Mouse (Mus musculus): ENCODE data around the gene Gab2. TPM values are rescaled to one million over a fixed set of nuclear protein-coding genes. Genes with fewer than 3 reads are reported as not detected.
"Not testable (repeated sequence)": the region's sequence is repeated elsewhere in the genome, so short reads cannot be mapped to it uniquely, and the experiment has no call there.

Gene Gab2
- polyA plus RNA-seq, 1 experiment = 44.7 TPM

GRCm38 (mm10) chr7:97245261-97245949 lies 164.0 kb downstream of the Gab2 start:
- peaks cover 3% of the 10 kb centered on the region; the same call in 1 of the 2 replicates for H3K4me1 ChIP-seq (ENCODE audit: control insufficient read depth, insufficient read depth, low read length)
- no peak overlapping the region for H3K4me3 ChIP-seq (ENCODE audit: insufficient read depth, low read length)
- no peak for TF ChIP-seq CTCF (IDR thresholded peaks at IDR 0.05; ENCODE audit: low read depth, low read length)
- no peak for TF ChIP-seq POLR2A (IDR thresholded peaks at IDR 0.05; ENCODE audit: borderline replicate concordance, low read depth, low read length)
- no peak overlapping the region for H3K27ac ChIP-seq (ENCODE audit: insufficient read depth, low read depth, low read length)

DNA sequence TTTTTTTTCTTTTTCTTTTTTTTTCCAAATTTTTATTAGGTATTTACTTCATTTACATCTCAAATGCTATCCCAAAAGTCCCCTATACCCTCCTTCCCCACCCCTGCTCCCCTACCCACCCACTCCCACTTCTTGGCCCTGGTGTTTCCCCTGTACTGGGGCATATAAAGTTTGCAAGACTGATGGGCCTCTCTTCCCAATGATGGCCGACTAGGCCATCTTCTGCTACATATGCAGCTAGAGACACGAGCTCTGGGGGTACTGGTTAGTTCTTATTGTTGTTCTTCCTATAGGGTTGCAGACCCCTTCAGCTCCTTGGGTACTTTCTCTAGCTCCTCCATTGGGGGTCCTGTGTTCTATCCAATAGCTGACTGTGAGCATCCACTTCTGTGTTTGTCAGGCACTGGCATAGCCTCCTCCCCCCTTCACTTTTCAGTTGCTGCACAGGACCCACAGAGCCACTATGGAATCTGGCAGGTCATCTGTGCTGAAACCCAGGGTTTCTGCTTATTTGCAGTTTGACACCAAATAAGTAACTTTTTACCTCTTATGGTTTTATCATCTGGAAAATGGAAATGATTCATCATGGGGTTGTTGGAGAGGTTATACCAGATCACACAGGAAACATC lies 164.7 kb downstream of the Gab2 start:
- H3K27ac ChIP-seq (ENCODE audit: insufficient read depth, low read depth, low read length); H3K4me3 ChIP-seq (ENCODE audit: insufficient read depth, low read length); H3K4me1 ChIP-seq (ENCODE audit: control insufficient read depth, insufficient read depth, low read length): not testable (repeated sequence)

- TF ChIP-seq CTCF (IDR thresholded peaks at IDR 0.05; ENCODE audit: low read depth, low read length) (no peak), POLR2A (IDR thresholded peaks at IDR 0.05; ENCODE audit: borderline replicate concordance, low read depth, low read length) (no peak)
- Histone ChIP-seq H3K4me1 (ENCODE audit: control insufficient read depth, insufficient read depth, low read length) (peaks cover 13% of the 10 kb centered on the region), H3K4me3 (ENCODE audit: insufficient read depth, low read length) (no peak overlapping the region), H3K27ac (ENCODE audit: insufficient read depth, low read depth, low read length) (no peak overlapping the region)
These were observed 166.3 kb downstream of the Gab2 start for GRCm38 (mm10) chr7:97247661-97248060.

GRCm38 (mm10) chr7:97248136-97248535 lies 166.8 kb downstream of the Gab2 start:
- Histone ChIP-seq H3K4me1 (ENCODE audit: control insufficient read depth, insufficient read depth, low read length) (peaks cover 13% of the 10 kb centered on the region), H3K27ac (ENCODE audit: insufficient read depth, low read depth, low read length) (no peak overlapping the region), H3K4me3 (ENCODE audit: insufficient read depth, low read length) (no peak overlapping the region)
- no peak for TF ChIP-seq POLR2A (IDR thresholded peaks at IDR 0.05; ENCODE audit: borderline replicate concordance, low read depth, low read length)
- no peak for TF ChIP-seq CTCF (IDR thresholded peaks at IDR 0.05; ENCODE audit: low read depth, low read length)

DNA sequence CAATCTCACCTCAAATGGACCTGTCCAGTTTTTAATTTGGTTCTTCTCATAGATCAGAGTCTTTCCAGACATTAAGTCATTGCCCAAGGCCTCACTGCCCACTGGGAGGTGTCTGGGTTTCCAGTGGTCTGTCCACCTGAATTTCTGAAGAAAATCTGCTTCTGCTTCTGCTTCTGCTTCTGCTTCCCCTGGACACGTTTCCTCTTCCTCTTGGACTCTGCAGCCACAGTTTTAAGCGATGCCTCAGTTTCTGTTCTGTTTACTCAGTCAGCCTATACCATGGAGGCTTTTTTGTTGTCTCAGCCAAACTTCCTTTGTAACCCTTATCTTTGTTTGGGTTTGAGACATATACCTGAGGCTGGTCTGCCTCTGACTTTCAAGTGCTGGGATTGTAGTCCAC lies 170.3 kb downstream of the Gab2 start:
- peak overlapping the region; percentile 78 for H3K27ac ChIP-seq (ENCODE audit: insufficient read depth, low read depth, low read length)

DNA sequence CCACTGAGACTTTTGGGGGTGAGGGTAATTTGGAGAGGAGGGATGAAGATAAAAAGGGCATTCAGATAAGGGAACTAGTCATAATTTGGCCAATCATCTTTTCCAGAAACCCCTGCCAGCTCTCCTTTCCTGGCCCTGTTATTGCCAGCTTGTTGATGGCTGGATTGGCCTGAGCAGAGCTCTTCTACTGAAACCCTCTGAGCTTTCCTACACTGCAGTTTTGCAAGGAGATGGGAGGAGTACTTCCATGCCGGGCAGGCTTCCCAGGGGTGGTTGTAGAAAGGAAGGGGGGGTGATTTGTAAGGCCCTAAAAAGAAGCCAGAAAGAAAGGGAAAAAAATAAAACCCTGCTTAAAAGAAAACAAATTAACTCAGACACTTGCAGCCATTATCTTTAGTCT lies 181.2 kb downstream of the Gab2 start:
- H3K27ac ChIP-seq (ENCODE audit: insufficient read depth, low read depth, low read length) = no peak overlapping the region
- TF ChIP-seq POLR2A (IDR thresholded peaks at IDR 0.05; ENCODE audit: borderline replicate concordance, low read depth, low read length) (no peak), CTCF (IDR thresholded peaks at IDR 0.05; ENCODE audit: low read depth, low read length) (no peak)
- H3K4me1 ChIP-seq (ENCODE audit: control insufficient read depth, insufficient read depth, low read length) = peaks cover 2% of the 10 kb centered on the region; the same call in 1 of the 2 replicates
- no peak overlapping the region for H3K4me3 ChIP-seq (ENCODE audit: insufficient read depth, low read length)

More for the DNA sequence above, 170.3 kb downstream of the Gab2 start:
- peak overlapping the region; percentile 32; the same call in 1 of the 2 replicates for H3K4me3 ChIP-seq (ENCODE audit: insufficient read depth, low read length)
- H3K4me1 ChIP-seq (ENCODE audit: control insufficient read depth, insufficient read depth, low read length) = peaks cover 10% of the 10 kb centered on the region
- TF ChIP-seq CTCF (IDR thresholded peaks at IDR 0.05; ENCODE audit: low read depth, low read length) = no peak
- TF ChIP-seq POLR2A (IDR thresholded peaks at IDR 0.05; ENCODE audit: borderline replicate concordance, low read depth, low read length) = no peak

- H3K4me1 ChIP-seq (ENCODE audit: control insufficient read depth, insufficient read depth, low read length) = peaks cover 12% of the 10 kb centered on the region
- H3K27ac ChIP-seq (ENCODE audit: insufficient read depth, low read depth, low read length) = no peak overlapping the region; the same call in 1 of the 2 replicates
- H3K4me3 ChIP-seq (ENCODE audit: insufficient read depth, low read length) = no peak overlapping the region
- TF ChIP-seq CTCF (IDR thresholded peaks at IDR 0.05; ENCODE audit: low read depth, low read length) (no peak), POLR2A (IDR thresholded peaks at IDR 0.05; ENCODE audit: borderline replicate concordance, low read depth, low read length) (no peak)
These were observed 189.0 kb downstream of the Gab2 start for GRCm38 (mm10) chr7:97270367-97270766.

- Histone ChIP-seq H3K4me3 (ENCODE audit: insufficient read depth, low read length) (no peak overlapping the region), H3K4me1 (ENCODE audit: control insufficient read depth, insufficient read depth, low read length) (peaks cover 12% of the 10 kb centered on the region), H3K27ac (ENCODE audit: insufficient read depth, low read depth, low read length) (no peak overlapping the region)
- TF ChIP-seq CTCF (IDR thresholded peaks at IDR 0.05; ENCODE audit: low read depth, low read length) (no peak), POLR2A (IDR thresholded peaks at IDR 0.05; ENCODE audit: borderline replicate concordance, low read depth, low read length) (no peak)
These were observed 189.7 kb downstream of the Gab2 start for GRCm38 (mm10) chr7:97271068-97271467.

DNA sequence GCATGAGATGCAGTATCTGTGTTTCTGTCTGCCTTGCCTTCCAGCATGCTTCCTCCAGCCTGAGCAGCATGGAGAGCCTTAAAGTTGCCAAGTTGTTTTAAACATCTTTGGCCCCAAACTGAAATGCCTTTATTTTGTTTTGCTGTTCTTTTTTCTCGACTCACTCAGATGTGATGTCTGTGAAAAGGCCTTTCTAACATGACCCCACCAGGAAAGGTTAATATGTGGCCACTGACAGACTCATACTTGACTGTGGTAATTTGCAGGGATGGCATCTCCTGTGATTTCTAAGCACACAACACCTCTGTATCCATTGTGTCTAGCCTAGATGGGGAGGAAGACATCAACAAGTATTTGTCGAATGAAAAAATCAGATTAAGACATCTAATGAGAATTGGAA lies 215.6 kb downstream of the Gab2 start:
- no peak overlapping the region for H3K4me3 ChIP-seq (ENCODE audit: insufficient read depth, low read length)
- H3K27ac ChIP-seq (ENCODE audit: insufficient read depth, low read depth, low read length) = no peak overlapping the region
- no peaks in the 10 kb centered on the region for H3K4me1 ChIP-seq (ENCODE audit: control insufficient read depth, insufficient read depth, low read length)
- TF ChIP-seq POLR2A (IDR thresholded peaks at IDR 0.05; ENCODE audit: borderline replicate concordance, low read depth, low read length) = no peak
- TF ChIP-seq CTCF (IDR thresholded peaks at IDR 0.05; ENCODE audit: low read depth, low read length) = no peak

DNA sequence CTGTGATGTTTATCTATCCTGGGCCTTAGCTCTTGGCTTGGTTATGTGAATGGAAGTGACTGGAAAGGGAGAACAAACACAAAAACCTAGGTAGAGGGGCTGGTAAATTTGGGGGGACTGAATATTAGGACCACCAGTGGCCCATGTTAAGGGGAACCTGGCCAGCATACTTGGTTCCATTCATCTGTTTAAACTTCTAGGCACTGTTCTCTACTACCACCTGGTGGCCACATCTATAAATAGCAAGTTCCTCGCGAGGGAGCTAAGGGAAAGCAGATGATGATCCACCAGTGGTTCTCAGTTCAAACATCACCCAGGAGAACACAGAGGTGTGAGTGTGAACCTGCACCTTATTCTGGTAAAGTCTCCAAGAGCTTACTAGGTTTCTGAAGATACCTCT lies 216.1 kb downstream of the Gab2 start:
- no peak overlapping the region for H3K27ac ChIP-seq (ENCODE audit: insufficient read depth, low read depth, low read length)
- H3K4me3 ChIP-seq (ENCODE audit: insufficient read depth, low read length) = no peak overlapping the region
- TF ChIP-seq POLR2A (IDR thresholded peaks at IDR 0.05; ENCODE audit: borderline replicate concordance, low read depth, low read length) (no peak), CTCF (IDR thresholded peaks at IDR 0.05; ENCODE audit: low read depth, low read length) (no peak)
- H3K4me1 ChIP-seq (ENCODE audit: control insufficient read depth, insufficient read depth, low read length) = no peaks in the 10 kb centered on the region
